Mouse (Mus musculus) heart, embryonic 15.5 days (tissue): Measurements from ENCODE around the gene Cldn4. TPM values are rescaled to one million over a fixed set of nuclear protein-coding genes. Genes with fewer than 3 reads are reported as not detected.
A peak's percentile ranks its signal among the peaks of the same experiment; 100 is the strongest.
"Not testable (repeated sequence)": the region's sequence is repeated elsewhere in the genome, so short reads cannot be mapped to it uniquely, and the experiment has no call there.

Experiments
- ATAC-seq: fragments of 200-750 bp; cut with Nextera tagmentation; replicated peaks from 2 replicates; pipeline ENCODE4 v1.8.0; 2017; ENCODE audit warnings: low read depth, moderate TSS enrichment; ENCODE audit not compliant: insufficient number of reproducible peaks, insufficient read depth, low FRiP score
- H3K27ac ChIP-seq: fragments of 300-500 bp; sonication (generic); 2 replicates; pipeline ENCODE4 v1.5.1; 2015; ENCODE audit warnings: mild to moderate bottlenecking, inconsistent platforms
- H3K27me3 ChIP-seq: fragments of 300-500 bp; sonication (generic); 2 replicates; pipeline ENCODE4 v1.6.1; 2015; ENCODE audit warnings: inconsistent platforms
- H3K36me3 ChIP-seq: fragments of 300-500 bp; sonication (generic); 2 replicates; pipeline ENCODE4 v1.6.1; 2015; ENCODE audit warnings: mild to moderate bottlenecking, inconsistent platforms
- H3K4me1 ChIP-seq: fragments of 300-500 bp; sonication (generic); replicated peaks from 2 replicates; pipeline ENCODE4 v1.6.1; 2015; ENCODE audit warnings: inconsistent platforms
- H3K4me2 ChIP-seq: fragments of 300-500 bp; sonication (generic); 2 replicates; pipeline ENCODE4 v1.6.1; 2015; ENCODE audit warnings: inconsistent platforms, mild to moderate bottlenecking, moderate library complexity
- H3K4me3 ChIP-seq: fragments of 300-500 bp; sonication (generic); 2 replicates; pipeline ENCODE4 v1.5.1; 2015; ENCODE audit warnings: mild to moderate bottlenecking, inconsistent platforms
- H3K9ac ChIP-seq: fragments of 300-500 bp; sonication (generic); 2 replicates; pipeline ENCODE4 v1.6.1; 2015; ENCODE audit warnings: mild to moderate bottlenecking, inconsistent platforms
- H3K9me3 ChIP-seq: fragments of 300-500 bp; sonication (generic); replicated peaks from 2 replicates; pipeline ENCODE4 v1.6.1; 2016; ENCODE audit warnings: inconsistent platforms
- WGBS: fragments of 180-500 bp; shearing (Covaris S2); methylation state at CpG from one replicate; pipeline ENCODE4 v1.1.7; 2015; ENCODE audit warnings: mixed read lengths; 5-methylcytosine and 5-hydroxymethylcytosine counted together
- polyA plus RNA-seq: library from polyadenylated mRNA; unstranded; fragments of >200 nt; fragmentation: Nextera tagmentation; extraction: Ambion mirVana; gene quantifications from 2 replicates; pipeline ENCODE4 v1.2.1, GENCODE M21; 2015

The Cldn4 gene
- polyA plus RNA-seq, 1 experiment from 2014 or later, result 1.1 TPM

DNA sequence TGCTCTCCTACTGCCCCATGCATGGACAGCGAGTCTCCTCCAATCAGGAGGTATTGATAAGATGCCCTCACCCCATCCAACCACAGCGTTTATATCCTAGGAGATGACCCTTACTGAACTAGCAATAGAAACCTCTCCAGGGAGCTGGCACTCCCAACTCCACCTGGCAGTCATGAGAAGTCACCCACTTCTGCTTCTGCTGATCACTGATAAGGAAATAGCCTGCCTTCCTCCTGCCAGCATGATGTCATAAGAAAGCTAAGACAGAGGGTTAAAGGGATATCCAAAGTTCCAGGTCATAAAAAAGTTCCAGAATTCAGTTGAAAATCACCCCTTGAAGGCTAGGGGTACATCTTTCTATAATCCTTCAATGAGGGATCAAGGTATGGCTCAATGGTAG lies 29.4 kb upstream of the Cldn4 start:
- Histone ChIP-seq H3K9ac (no peak overlapping the region), H3K9me3 (no peaks in the 10 kb centered on the region), H3K4me3 (no peak overlapping the region), H3K36me3 (no peaks in the 10 kb centered on the region), H3K27ac (no peak overlapping the region), H3K4me2 (no peak overlapping the region), H3K27me3 (no peaks in the 10 kb centered on the region), H3K4me1 (peaks cover 7% of the 10 kb centered on the region)
- WGBS, result 66% methylated on average over 2 of the region's 2 CpGs
- ATAC-seq, result no peak

DNA sequence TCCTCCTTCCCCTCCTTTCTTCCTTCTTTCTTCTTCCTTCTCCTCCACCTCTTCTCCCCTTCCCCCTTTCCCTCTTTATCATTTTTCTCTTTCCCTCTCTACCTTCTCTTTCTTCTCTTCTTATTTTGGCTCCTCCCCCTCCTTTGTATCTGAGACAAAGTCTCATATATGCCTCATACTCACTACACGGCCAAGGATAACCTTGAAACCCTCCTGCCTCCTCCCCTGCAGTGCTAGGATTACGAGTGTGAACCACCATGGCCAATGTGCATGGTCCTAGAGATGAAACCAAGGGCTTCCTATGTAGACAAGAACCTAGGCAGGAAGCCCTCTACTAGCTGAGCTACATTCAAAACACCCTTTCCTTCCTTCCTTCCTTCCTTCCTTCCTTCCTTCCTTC lies 28.2 kb upstream of the Cldn4 start:
- no peaks in the 10 kb centered on the region for H3K36me3 ChIP-seq
- 36% methylated on average over 2 of the region's 2 CpGs for WGBS
- H3K27me3 ChIP-seq, result no peaks in the 10 kb centered on the region
- no peak for ATAC-seq
- H3K4me3 ChIP-seq, result no peak overlapping the region
- H3K9ac ChIP-seq, result no peak overlapping the region
- H3K4me1 ChIP-seq, result peaks cover 7% of the 10 kb centered on the region
- no peak overlapping the region for H3K27ac ChIP-seq
- no peak overlapping the region for H3K4me2 ChIP-seq
- H3K9me3 ChIP-seq, result no peaks in the 10 kb centered on the region

DNA sequence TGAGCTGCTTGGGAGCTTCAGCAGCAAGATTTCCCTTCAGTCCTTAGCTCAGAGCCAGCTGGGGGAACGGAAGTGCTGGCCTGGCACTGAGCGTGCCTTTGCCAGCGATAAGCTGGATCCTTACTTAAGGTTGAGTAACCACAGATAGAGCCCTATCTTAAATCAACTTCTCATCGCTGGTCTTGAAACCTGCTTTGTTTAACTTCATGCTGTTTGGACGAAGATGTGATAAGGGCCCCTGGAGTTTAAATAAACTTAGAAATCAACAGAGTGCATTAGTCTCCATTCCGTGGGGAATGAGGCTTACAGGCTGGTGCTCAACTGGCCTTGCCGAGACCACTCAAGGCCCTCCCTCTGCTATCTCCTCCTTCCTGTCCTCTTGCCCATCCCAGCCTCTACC lies 27.6 kb upstream of the Cldn4 start:
- H3K36me3 ChIP-seq, result no peaks in the 10 kb centered on the region
- H3K27me3 ChIP-seq, result no peaks in the 10 kb centered on the region
- H3K4me2 ChIP-seq, result no peak overlapping the region
- H3K27ac ChIP-seq, result 0 out of 2 replicates have a peak overlapping the region, but pooled peaks have one; percentile 20
- H3K4me3 ChIP-seq, result no peak overlapping the region
- H3K4me1 ChIP-seq, result peaks cover 7% of the 10 kb centered on the region
- H3K9ac ChIP-seq, result no peak overlapping the region
- WGBS, result 10% methylated on average over 7 of the region's 7 CpGs
- ATAC-seq, result peak; percentile 68
- no peaks in the 10 kb centered on the region for H3K9me3 ChIP-seq

DNA sequence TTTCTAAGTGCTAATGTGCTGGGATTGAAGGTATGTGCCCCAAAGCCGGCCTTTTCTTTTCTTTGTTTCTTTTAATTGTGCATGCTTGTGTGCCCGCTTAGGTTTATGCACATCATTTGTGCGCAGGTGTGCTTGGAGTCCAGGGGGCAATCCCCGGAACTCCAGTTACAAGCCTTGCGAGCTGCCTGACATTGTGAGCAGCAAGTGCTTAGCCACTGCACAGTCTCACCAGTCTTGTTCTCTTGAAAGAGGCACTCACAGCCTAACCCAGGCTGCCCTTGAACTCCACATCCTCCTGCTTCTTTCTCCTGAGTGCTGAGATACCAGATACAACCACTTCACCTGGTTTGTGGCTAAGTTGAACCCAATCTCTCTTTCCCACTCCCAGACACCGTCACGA lies 26.8 kb upstream of the Cldn4 start:
- Histone ChIP-seq H3K4me3 (no peak overlapping the region), H3K36me3 (no peaks in the 10 kb centered on the region), H3K9ac (no peak overlapping the region), H3K4me1 (peaks cover 7% of the 10 kb centered on the region), H3K9me3 (no peaks in the 10 kb centered on the region), H3K4me2 (no peak overlapping the region), H3K27ac (no peak overlapping the region), H3K27me3 (no peaks in the 10 kb centered on the region)
- ATAC-seq, result no peak
- WGBS, result 85% methylated on average over 7 of the region's 7 CpGs

DNA sequence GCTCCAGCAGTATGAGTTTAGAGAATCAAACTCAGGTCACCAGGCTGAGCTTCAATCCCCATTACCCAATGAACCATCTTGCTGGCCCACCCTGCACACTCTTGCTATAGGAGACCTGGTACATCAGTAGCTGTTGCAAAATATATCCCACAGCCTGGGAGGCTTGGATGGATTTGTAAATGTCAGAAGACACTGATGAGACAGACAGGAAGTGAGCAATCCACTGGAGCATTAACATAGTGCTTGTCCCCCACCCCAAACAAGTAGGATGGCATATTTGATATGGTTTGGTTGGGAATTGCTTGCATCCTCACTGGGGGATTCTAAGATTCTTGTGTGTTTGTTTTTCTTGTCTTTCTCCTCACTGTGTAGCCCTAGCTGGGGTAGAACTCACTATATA lies 26.3 kb upstream of the Cldn4 start:
- H3K9me3 ChIP-seq, result no peaks in the 10 kb centered on the region
- H3K4me2 ChIP-seq, result no peak overlapping the region
- ATAC-seq, result no peak
- no peak overlapping the region for H3K4me3 ChIP-seq
- no peaks in the 10 kb centered on the region for H3K27me3 ChIP-seq
- H3K9ac ChIP-seq, result no peak overlapping the region
- peaks cover 7% of the 10 kb centered on the region for H3K4me1 ChIP-seq
- H3K36me3 ChIP-seq, result no peaks in the 10 kb centered on the region
- H3K27ac ChIP-seq, result no peak overlapping the region

DNA sequence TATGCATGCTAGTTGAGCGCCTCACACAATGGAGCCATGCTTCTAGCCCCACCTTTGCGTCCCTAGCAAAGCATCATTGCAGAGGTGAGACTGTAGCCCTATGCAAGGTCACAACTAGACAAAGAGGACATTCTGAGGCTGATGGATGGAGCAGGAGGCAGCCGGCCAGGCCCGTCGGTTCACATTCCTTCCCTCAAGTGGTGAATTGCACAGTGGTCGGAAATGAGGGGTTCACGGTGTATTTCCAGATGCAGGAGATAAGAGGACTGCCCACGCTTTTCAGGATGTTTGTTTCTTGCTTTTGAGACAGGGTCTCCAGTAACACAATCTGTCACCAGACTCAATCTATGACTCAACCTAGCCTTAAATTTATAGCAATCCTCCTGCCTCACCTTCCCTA lies 23.9 kb upstream of the Cldn4 start:
- H3K4me1 ChIP-seq, result peaks cover 16% of the 10 kb centered on the region
- no peaks in the 10 kb centered on the region for H3K36me3 ChIP-seq
- no peak overlapping the region for H3K4me3 ChIP-seq
- H3K9ac ChIP-seq, result no peak overlapping the region
- H3K27ac ChIP-seq, result no peak overlapping the region
- H3K9me3 ChIP-seq, result no peaks in the 10 kb centered on the region
- H3K4me2 ChIP-seq, result no peak overlapping the region
- no peak for ATAC-seq
- H3K27me3 ChIP-seq, result peaks cover 10% of the 10 kb centered on the region
- WGBS, result 43% methylated on average over 8 of the region's 8 CpGs

DNA sequence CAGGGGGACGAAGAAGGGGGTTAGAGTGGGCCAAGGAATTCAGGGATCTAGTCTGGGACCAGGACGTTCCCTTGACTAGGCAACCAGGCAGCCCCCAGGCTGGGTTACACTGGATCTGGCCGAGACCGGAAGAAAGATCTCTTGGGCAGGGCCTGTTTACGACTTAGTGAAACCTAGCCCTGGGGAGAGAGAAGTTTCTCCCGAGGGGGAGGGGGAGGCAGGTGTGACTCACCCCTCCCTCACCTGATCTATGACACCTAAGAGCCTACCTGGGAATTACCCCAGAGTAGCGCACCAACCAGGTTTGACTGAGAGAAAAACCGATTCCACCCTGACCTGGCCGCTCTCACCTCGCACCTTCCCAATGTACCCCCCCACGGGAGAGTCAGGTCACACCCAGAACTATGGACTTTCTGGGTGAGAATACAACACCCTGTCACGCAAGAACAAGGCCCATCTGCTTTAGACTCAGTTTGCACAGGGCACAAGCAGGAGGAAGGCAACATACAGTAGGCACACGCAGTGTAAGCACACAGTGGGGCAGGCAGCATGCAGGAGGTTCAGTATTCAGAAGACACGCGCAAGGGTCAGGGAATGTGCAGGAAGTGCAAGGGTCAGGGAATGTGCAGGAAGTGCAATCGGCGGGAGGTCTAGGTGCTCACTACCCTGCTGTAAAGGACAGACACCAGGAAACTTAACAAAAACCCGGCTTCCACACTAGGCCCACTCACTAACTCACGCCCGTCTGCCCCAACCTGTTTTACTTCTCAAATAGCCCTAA lies 20.6 kb upstream of the Cldn4 start:
- H3K9ac ChIP-seq, result no peak overlapping the region
- H3K27me3 ChIP-seq, result peaks cover 10% of the 10 kb centered on the region
- H3K4me2 ChIP-seq, result no peak overlapping the region
- no peaks in the 10 kb centered on the region for H3K9me3 ChIP-seq
- no peak overlapping the region for H3K4me3 ChIP-seq
- no peak overlapping the region; the same call in 1 of the 2 replicates for H3K27ac ChIP-seq
- no peak for ATAC-seq
- peaks cover 14% of the 10 kb centered on the region for H3K4me1 ChIP-seq
- no peaks in the 10 kb centered on the region for H3K36me3 ChIP-seq
- WGBS, result 65% methylated on average over 20 of the region's 20 CpGs

DNA sequence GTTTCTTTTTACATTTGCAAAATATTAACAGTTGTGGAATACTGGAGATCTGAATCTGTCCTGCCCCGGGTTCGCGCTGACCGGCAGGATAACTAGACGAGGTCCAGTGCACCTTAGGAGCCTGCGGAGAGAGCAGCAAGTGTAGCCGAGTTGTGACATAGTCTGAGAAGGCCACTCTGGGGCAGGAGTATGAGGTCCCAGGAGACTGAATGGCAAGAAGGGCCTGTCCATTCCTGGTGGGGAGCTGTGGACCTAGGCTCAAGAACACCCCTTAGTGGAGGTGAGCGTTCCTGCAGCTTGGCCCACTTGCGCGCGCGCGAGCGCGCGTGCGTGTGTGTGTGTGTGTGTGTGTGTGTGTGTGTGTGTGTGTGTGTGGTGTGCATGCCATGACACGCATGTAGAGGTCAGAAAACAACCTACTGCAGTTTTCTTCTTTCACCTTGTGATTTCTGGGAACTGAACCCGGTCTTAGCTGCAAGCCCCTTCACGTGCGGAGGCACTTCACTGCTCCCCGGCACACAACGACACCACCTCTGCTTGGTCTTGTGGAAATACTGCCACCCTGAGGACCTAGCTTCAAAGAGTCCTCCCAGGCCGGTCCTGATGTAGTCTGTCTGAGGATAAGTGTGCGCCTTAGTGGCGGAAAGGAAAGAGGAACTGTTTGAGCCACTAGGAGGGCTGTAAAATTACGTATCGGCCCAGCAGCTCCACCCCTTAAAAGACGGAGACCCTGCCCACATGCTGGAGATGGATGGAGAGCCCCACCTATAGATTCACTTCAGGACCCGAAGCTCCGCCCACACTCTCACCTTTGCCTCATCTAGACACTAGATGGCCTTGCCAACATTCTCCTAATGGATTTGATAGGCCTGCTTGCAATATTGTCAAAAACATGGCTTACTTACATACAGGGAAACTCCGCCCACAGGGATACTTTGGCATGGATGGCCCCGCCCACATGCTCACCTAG lies 19.4 kb upstream of the Cldn4 start:
- Histone ChIP-seq H3K4me2 (peak overlapping the region; percentile 63), H3K9me3 (no peaks in the 10 kb centered on the region), H3K9ac (peak overlapping the region; percentile 25; the same call in 1 of the 2 replicates), H3K27me3 (peaks cover 10% of the 10 kb centered on the region), H3K27ac (no peak overlapping the region), H3K36me3 (no peaks in the 10 kb centered on the region), H3K4me3 (peak overlapping the region; percentile 33), H3K4me1 (peaks cover 14% of the 10 kb centered on the region)
- peak; percentile 40; the same call in 1 of the 2 replicates for ATAC-seq
- WGBS, result 5% methylated on average over 33 of the region's 33 CpGs

DNA sequence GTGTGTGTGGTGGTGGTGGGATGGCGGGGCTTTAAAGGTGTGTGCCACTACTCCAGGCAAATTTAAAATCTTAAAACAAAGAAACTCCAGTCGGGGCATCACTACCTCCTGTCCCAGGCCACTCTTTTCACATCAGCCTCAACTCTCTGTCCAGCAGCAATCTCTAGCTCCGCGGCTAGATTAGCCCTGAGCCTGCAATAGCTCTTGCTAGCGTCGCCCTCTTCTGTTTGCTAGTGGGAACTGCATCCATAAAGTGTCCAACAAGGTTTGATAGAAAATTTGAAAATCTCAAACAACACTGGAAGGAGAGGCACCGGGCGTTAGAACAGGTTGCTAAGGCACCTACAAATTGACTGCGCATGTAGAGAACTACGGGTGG lies 18.7 kb upstream of the Cldn4 start:
- peaks cover 14% of the 10 kb centered on the region for H3K4me1 ChIP-seq
- peak overlapping the region; percentile 25; the same call in 1 of the 2 replicates for H3K9ac ChIP-seq
- peak overlapping the region; percentile 33 for H3K4me3 ChIP-seq
- H3K27ac ChIP-seq, result no peak overlapping the region
- WGBS, result 6% methylated on average over 10 of the region's 10 CpGs
- no peaks in the 10 kb centered on the region for H3K36me3 ChIP-seq
- H3K4me2 ChIP-seq, result peak overlapping the region; percentile 63
- ATAC-seq, result no peak; the same call in 1 of the 2 replicates
- H3K27me3 ChIP-seq, result peaks cover 10% of the 10 kb centered on the region
- H3K9me3 ChIP-seq, result no peaks in the 10 kb centered on the region

DNA sequence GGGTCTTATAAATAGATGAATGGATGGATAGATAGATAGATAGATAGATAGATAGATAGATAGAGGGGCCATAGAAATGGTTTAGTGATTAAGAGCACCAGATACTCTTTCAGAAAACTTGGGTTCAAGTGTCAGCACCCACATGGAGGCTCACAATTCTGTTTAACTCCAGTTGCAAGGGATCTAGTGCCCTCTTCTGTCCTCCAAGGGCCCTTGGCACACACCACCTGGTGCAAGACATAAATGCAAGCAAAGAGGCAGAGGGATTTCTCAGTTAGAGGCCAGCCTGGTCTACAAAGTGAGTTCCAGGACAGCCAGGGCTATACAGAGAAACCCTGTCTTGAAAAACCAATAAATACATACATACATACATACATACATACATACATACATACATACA lies 17.9 kb upstream of the Cldn4 start:
- not testable (repeated sequence) for H3K9ac ChIP-seq, H3K4me2 ChIP-seq, H3K4me3 ChIP-seq, H3K9me3 ChIP-seq, H3K27ac ChIP-seq, H3K36me3 ChIP-seq, ATAC-seq, H3K27me3 ChIP-seq
- peaks cover 14% of the 10 kb centered on the region for H3K4me1 ChIP-seq

DNA sequence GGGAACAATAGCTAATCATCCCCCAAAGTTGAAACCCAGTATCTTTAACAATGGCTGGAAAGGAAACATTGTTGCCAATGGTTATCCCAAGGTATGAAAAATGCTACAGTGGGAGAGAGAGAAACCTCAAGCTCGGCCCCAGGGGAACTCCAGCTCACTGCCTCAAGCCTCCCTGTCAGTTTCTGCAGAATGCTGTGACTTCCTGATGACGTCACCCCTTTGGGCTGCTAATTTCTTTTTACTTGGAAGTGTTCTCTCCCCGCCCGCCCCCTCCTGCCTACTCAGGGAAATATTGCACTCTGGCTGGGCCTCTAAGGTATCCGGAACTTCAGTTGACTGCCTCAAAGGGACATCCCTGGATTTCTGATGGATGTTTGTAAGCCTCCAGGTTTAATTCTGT lies 16.8 kb upstream of the Cldn4 start:
- Histone ChIP-seq H3K27me3 (peaks cover 10% of the 10 kb centered on the region), H3K4me2 (no peak overlapping the region), H3K36me3 (no peaks in the 10 kb centered on the region), H3K9me3 (no peaks in the 10 kb centered on the region), H3K9ac (no peak overlapping the region), H3K4me3 (no peak overlapping the region), H3K4me1 (peaks cover 21% of the 10 kb centered on the region), H3K27ac (0 out of 2 replicates have a peak overlapping the region, but pooled peaks have one; percentile 20)
- ATAC-seq, result no peak
- 26% methylated on average over 5 of the region's 5 CpGs for WGBS
